Mouse (Mus musculus): ENCODE data around the gene Eef1akmt3. TPM values are rescaled to one million over a fixed set of nuclear protein-coding genes. Genes with fewer than 3 reads are reported as not detected.
"Not testable (repeated sequence)": the region's sequence is repeated elsewhere in the genome, so short reads cannot be mapped to it uniquely, and the experiment has no call there.

The Eef1akmt3 gene
- total and polyA plus RNA-seq, 2 experiments: 0.09 TPM; not detected in 1

DNA sequence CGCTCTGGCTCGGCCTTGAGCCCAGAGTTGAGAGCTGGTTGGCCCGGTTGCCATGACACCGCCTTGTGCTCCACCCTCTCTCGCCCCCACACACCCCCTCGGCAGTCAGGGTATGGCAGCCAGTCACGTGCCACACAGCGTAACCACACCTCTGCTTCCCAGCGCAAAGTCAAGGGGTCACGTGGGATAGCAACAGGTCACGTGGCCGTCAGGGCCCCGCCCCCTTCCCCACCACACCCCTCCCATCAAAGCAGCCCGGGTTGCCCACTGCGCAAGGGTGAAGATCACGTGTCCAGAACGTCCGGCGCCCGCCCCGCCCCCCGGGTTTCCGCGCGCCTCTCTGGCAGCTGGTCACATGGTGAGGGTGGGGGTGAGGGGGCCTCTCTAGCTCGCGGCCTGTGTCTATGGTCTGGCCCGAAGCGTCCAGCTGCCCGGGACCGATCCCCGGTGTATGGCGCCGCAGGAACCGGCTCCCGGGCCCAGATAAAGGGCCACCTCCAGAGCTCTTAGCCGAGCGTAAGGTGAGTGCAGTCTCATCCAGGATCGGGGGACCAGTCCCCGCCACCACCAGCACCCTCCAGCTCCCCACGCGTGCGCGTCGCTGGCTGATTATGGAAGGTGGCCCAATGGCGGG, 22.0 kb upstream of the Eef1akmt3 start, which contains the start of gene Cdk4:
TSS of gene Cdk4 (plus strand) at position 296 of the 634 bp plus-strand sequence.
- Histone ChIP-seq H3K27ac (replicated peaks; ENCODE audit: insufficient read depth, low read depth, low read length) (peak within 1 kb of the TSS; percentile 74), H3K79me2 (ENCODE audit: control insufficient read depth, insufficient read depth, low read length) (peaks cover 5% of the 10 kb centered on the region; the same call in 1 of the 2 replicates), H3K9ac (ENCODE audit: low read depth, low read length) (peak within 1 kb of the TSS; percentile 87), H3K4me3 (ENCODE audit: insufficient read depth, low read depth, low read length) (peak within 1 kb of the TSS; percentile 87), H3K4me1 (ENCODE audit: control insufficient read depth, insufficient read depth, low read length) (peaks cover 11% of the 10 kb centered on the region), H3K36me3 (ENCODE audit: control insufficient read depth, insufficient read depth, low read length) (peaks cover 20% of the 10 kb centered on the region), H3K27me3 (ENCODE audit: control insufficient read depth, insufficient read depth, low read length) (no peaks in the 10 kb centered on the region)
- WGBS: under 1% methylated on average over 46 of the region's 46 CpGs
- TF ChIP-seq CTCF (IDR thresholded peaks at IDR 0.05; ENCODE audit: low read depth, low read length) (no peak), POLR2A (IDR thresholded peaks at IDR 0.05; ENCODE audit: extremely low read depth, insufficient read depth, low read length) (peak; percentile 67; the same call in 1 of the 2 replicates)
- peak; percentile 92 for DNase-seq (ENCODE audit: extremely low read depth, low read depth, low spot score)

DNA sequence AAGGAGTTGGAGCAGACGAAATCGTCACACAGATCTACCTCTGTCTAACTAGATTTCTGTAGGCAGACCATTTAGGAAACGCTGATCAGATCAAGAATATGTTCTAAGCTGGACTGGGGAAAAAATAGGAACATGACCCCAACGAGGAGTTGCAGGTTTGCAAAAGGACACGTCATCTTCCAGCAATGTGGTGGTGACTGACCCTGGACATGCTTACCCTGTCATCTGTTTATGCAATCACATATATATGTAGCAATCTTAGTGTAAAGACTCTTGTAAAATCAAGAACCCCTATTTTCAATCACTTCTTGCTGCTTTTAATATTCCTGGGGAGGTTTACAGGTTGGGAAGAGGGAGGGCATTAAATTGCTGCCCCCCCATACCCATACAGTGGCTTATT, 21.2 kb upstream of the Eef1akmt3 start:
- Histone ChIP-seq H3K9ac (ENCODE audit: low read depth, low read length) (no peak overlapping the region), H3K4me1 (ENCODE audit: control insufficient read depth, insufficient read depth, low read length) (peaks cover 10% of the 10 kb centered on the region; the same call in 1 of the 2 replicates), H3K27me3 (ENCODE audit: control insufficient read depth, insufficient read depth, low read length) (no peaks in the 10 kb centered on the region), H3K4me3 (ENCODE audit: insufficient read depth, low read depth, low read length) (no peak overlapping the region), H3K79me2 (ENCODE audit: control insufficient read depth, insufficient read depth, low read length) (peaks cover 5% of the 10 kb centered on the region; the same call in 1 of the 2 replicates), H3K36me3 (ENCODE audit: control insufficient read depth, insufficient read depth, low read length) (peaks cover 11% of the 10 kb centered on the region), H3K27ac (replicated peaks; ENCODE audit: insufficient read depth, low read depth, low read length) (no peak overlapping the region)
- no peak for DNase-seq (ENCODE audit: extremely low read depth, low read depth, low spot score)
- 64% methylated on average over 5 of the region's 5 CpGs for WGBS
- no peak for TF ChIP-seq CTCF (IDR thresholded peaks at IDR 0.05; ENCODE audit: low read depth, low read length)
- no peak for TF ChIP-seq POLR2A (IDR thresholded peaks at IDR 0.05; ENCODE audit: extremely low read depth, insufficient read depth, low read length)

DNA sequence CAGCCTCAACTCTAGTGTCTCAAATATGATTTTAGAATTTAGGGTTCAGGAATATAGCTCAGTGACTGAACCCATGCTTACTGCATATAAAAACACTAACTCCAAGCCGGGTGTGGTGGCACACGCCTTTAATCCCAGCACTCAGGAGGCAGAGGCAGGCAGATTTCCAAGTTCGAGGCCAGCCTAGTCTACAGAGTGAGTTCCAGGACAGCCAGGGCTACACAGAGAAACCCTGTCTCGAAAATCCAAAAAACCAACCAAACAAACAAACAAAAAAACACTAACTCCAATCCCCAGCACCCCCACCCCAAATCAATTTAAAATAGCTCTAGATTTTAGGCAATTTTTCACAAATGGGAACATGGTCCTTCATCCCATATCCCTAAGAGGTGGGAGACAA, 20.8 kb upstream of the Eef1akmt3 start:
- not testable (repeated sequence) for H3K9ac ChIP-seq (ENCODE audit: low read depth, low read length); H3K4me1 ChIP-seq (ENCODE audit: control insufficient read depth, insufficient read depth, low read length); H3K27ac ChIP-seq (replicated peaks; ENCODE audit: insufficient read depth, low read depth, low read length); H3K4me3 ChIP-seq (ENCODE audit: insufficient read depth, low read depth, low read length); H3K36me3 ChIP-seq (ENCODE audit: control insufficient read depth, insufficient read depth, low read length); DNase-seq (ENCODE audit: extremely low read depth, low read depth, low spot score); H3K79me2 ChIP-seq (ENCODE audit: control insufficient read depth, insufficient read depth, low read length); H3K27me3 ChIP-seq (ENCODE audit: control insufficient read depth, insufficient read depth, low read length)
- WGBS: 83% methylated on average over 4 of the region's 4 CpGs

DNA sequence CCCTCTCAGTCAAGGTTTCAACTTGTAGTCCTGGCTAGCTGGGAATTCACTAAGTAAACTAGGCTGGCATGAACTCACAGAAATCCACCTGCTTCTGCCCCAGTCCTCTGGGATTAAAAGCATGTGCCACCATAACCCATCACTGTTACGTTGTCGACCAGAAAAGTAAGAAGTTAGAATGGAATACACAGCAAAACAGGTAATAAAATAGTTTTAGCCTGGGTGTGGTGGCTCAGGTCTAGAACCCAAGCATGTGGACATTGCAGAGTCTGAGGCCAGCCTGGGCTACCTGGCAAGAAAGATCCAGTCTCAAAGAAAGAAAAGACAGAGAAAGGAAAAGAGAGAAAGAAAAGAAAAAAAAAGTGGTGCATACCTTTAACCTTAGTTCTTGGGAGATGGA, 20.2 kb upstream of the Eef1akmt3 start:
- WGBS: 83% methylated on average over 2 of the region's 2 CpGs
- peaks cover 5% of the 10 kb centered on the region; the same call in 1 of the 2 replicates for H3K79me2 ChIP-seq (ENCODE audit: control insufficient read depth, insufficient read depth, low read length)
- DNase-seq (ENCODE audit: extremely low read depth, low read depth, low spot score): no peak
- no peak overlapping the region for H3K9ac ChIP-seq (ENCODE audit: low read depth, low read length)
- no peak overlapping the region for H3K4me3 ChIP-seq (ENCODE audit: insufficient read depth, low read depth, low read length)
- no peak overlapping the region for H3K27ac ChIP-seq (replicated peaks; ENCODE audit: insufficient read depth, low read depth, low read length)
- TF ChIP-seq CTCF (IDR thresholded peaks at IDR 0.05; ENCODE audit: low read depth, low read length) (no peak), POLR2A (IDR thresholded peaks at IDR 0.05; ENCODE audit: extremely low read depth, insufficient read depth, low read length) (no peak)
- H3K36me3 ChIP-seq (ENCODE audit: control insufficient read depth, insufficient read depth, low read length): peaks cover 6% of the 10 kb centered on the region; the same call in 1 of the 2 replicates
- no peaks in the 10 kb centered on the region for H3K27me3 ChIP-seq (ENCODE audit: control insufficient read depth, insufficient read depth, low read length)
- peaks cover 7% of the 10 kb centered on the region; the same call in 1 of the 2 replicates for H3K4me1 ChIP-seq (ENCODE audit: control insufficient read depth, insufficient read depth, low read length)

DNA sequence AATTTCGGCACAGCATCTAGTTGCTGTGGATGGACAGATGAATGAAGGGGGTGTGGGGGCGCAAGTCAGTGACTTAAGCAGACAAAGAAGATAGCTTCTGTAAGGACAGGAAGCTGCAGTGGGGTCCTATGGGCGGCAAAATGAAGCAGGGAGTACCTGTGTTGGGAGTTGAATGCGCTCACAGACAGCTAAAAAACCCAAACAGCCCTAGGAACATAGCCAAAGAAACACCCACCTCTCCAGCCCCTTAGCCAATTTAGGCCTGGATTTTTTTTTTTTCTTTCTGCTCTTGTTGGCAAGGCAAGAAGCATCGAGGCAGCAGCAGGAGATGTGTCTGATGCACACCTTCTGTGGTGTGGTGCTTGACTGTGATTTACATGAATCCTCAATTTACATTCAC, 19.8 kb upstream of the Eef1akmt3 start:
- Histone ChIP-seq H3K27ac (replicated peaks; ENCODE audit: insufficient read depth, low read depth, low read length) (no peak overlapping the region), H3K27me3 (ENCODE audit: control insufficient read depth, insufficient read depth, low read length) (peaks cover 2% of the 10 kb centered on the region; the same call in 1 of the 2 replicates), H3K79me2 (ENCODE audit: control insufficient read depth, insufficient read depth, low read length) (peaks cover 5% of the 10 kb centered on the region; the same call in 1 of the 2 replicates), H3K4me3 (ENCODE audit: insufficient read depth, low read depth, low read length) (no peak overlapping the region), H3K36me3 (ENCODE audit: control insufficient read depth, insufficient read depth, low read length) (peaks cover 4% of the 10 kb centered on the region; the same call in 1 of the 2 replicates), H3K9ac (ENCODE audit: low read depth, low read length) (no peak overlapping the region), H3K4me1 (ENCODE audit: control insufficient read depth, insufficient read depth, low read length) (peaks cover 5% of the 10 kb centered on the region; the same call in 1 of the 2 replicates)
- DNase-seq (ENCODE audit: extremely low read depth, low read depth, low spot score): no peak
- TF ChIP-seq POLR2A (IDR thresholded peaks at IDR 0.05; ENCODE audit: extremely low read depth, insufficient read depth, low read length) (no peak), CTCF (IDR thresholded peaks at IDR 0.05; ENCODE audit: low read depth, low read length) (no peak)
- 80% methylated on average over 5 of the region's 5 CpGs for WGBS
